Mouse (Mus musculus) forebrain, embryonic 16.5 days (tissue): ENCODE results near the gene Dph5. TPM values are rescaled to one million over a fixed set of nuclear protein-coding genes. Genes with fewer than 3 reads are reported as not detected.
"Not testable (repeated sequence)": the region's sequence is repeated elsewhere in the genome, so short reads cannot be mapped to it uniquely, and the experiment has no call there.

Experiments
- ATAC-seq: fragments of 200-750 bp; cut with Nextera tagmentation; 2 replicates; pipeline ENCODE4 v1.8.0; 2017; ENCODE audit warnings: mild to moderate bottlenecking, moderate library complexity
- H3K27ac ChIP-seq: fragments of 300-500 bp; sonication (generic); 2 replicates; pipeline ENCODE4 v1.5.1; 2014; ENCODE audit warnings: low read length, control low read depth
- H3K27me3 ChIP-seq: fragments of 300-500 bp; sonication (generic); replicated peaks from 2 replicates; pipeline ENCODE4 v1.6.1; 2014; ENCODE audit warnings: low read length; ENCODE audit not compliant: control insufficient read depth, insufficient read depth
- H3K36me3 ChIP-seq: fragments of 300-500 bp; sonication (generic); 2 replicates; pipeline ENCODE4 v1.6.1; 2014; ENCODE audit not compliant: control insufficient read depth, insufficient read depth
- H3K4me1 ChIP-seq: fragments of 300-500 bp; sonication (generic); replicated peaks from 2 replicates; pipeline ENCODE4 v1.6.1; 2014; ENCODE audit warnings: low read length; ENCODE audit not compliant: control insufficient read depth, insufficient read depth
- H3K4me2 ChIP-seq: fragments of 300-500 bp; sonication (generic); 2 replicates; pipeline ENCODE4 v1.6.1; 2014; ENCODE audit warnings: mild to moderate bottlenecking, low read length, control low read depth
- H3K4me3 ChIP-seq: fragments of 300-500 bp; sonication (generic); replicated peaks from 2 replicates; pipeline ENCODE4 v1.5.1; 2014; ENCODE audit warnings: mild to moderate bottlenecking, low read length, control low read depth
- H3K9ac ChIP-seq: fragments of 300-500 bp; sonication (generic); replicated peaks from 2 replicates; pipeline ENCODE4 v1.6.1; 2014; ENCODE audit warnings: low read depth, low read length, control low read depth
- H3K9me3 ChIP-seq: fragments of 300-500 bp; sonication (generic); 2 replicates; pipeline ENCODE4 v1.6.1; 2016; ENCODE audit warnings: low read length; ENCODE audit not compliant: control insufficient read depth
- WGBS: fragments of 180-500 bp; shearing (Covaris S2); extraction: QIAGEN DNeasy Blood & Tissue Kit; methylation state at CpG from one replicate; pipeline ENCODE4 v1.1.7; 2014; 5-methylcytosine and 5-hydroxymethylcytosine counted together
- polyA plus RNA-seq: library from polyadenylated mRNA; unstranded; fragments of >200 nt; fragmentation: Nextera tagmentation; extraction: Ambion mirVana; gene quantifications from 2 replicates; pipeline ENCODE4 v1.2.1, GENCODE M21; 2015

Gene Dph5
- polyA plus RNA-seq, 1 experiment from 2014 or later = 30.2 TPM

DNA sequence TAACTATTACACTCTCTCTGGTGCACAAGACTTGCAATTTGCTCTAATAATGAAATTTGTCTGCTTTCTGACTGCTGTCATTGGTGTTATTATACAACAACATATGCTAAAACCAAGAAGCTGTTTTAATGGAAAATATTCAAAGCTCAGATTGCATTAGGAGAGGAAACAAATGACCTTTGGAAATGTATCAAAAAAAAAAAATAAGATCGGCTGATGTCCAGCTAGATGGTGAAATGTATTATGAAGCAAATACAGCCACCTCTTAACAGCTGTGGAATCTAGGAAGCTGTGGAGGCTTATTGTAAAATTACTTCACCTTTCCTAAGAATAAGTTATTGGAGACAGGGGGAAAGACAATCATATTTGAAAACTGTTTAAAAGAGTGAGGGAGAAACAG lies 3.6 kb upstream of the Dph5 start:
- no peak overlapping the region for H3K4me2 ChIP-seq
- H3K27ac ChIP-seq = no peak overlapping the region
- peaks cover 6% of the 10 kb centered on the region for H3K4me1 ChIP-seq
- H3K36me3 ChIP-seq = no peaks in the 10 kb centered on the region
- H3K9me3 ChIP-seq = no peaks in the 10 kb centered on the region
- H3K4me3 ChIP-seq = no peak overlapping the region
- no peak for ATAC-seq
- WGBS = 93% methylated on average over 1 of the region's 1 CpGs
- no peak overlapping the region for H3K9ac ChIP-seq
- H3K27me3 ChIP-seq = no peaks in the 10 kb centered on the region

- H3K9ac ChIP-seq = peak overlapping the region; percentile 63
- under 1% methylated on average over 21 of the region's 21 CpGs for WGBS
- peak overlapping the region; percentile 76 for H3K4me2 ChIP-seq
- no peaks in the 10 kb centered on the region for H3K9me3 ChIP-seq
- H3K27ac ChIP-seq = peak overlapping the region; percentile 31
- H3K27me3 ChIP-seq = no peaks in the 10 kb centered on the region
- H3K4me1 ChIP-seq = peaks cover 6% of the 10 kb centered on the region
- H3K36me3 ChIP-seq = no peaks in the 10 kb centered on the region; the same call in 1 of the 2 replicates
- peak overlapping the region; percentile 88 for H3K4me3 ChIP-seq
- ATAC-seq = peak; percentile 64
These were observed 871 bp downstream of the Dph5 start for GRCm38 (mm10) chr3:115888310-115889106.

GRCm38 (mm10) chr3:115892341-115892740 lies 4.7 kb downstream of the Dph5 start:
- H3K4me2 ChIP-seq = no peak overlapping the region
- H3K27me3 ChIP-seq = no peaks in the 10 kb centered on the region
- no peak overlapping the region for H3K4me3 ChIP-seq
- peaks cover 4% of the 10 kb centered on the region for H3K4me1 ChIP-seq
- WGBS = 78% methylated on average over 4 of the region's 4 CpGs
- H3K36me3 ChIP-seq = no peaks in the 10 kb centered on the region; the same call in 1 of the 2 replicates
- ATAC-seq = no peak
- no peak overlapping the region for H3K9ac ChIP-seq
- H3K27ac ChIP-seq = no peak overlapping the region
- no peaks in the 10 kb centered on the region for H3K9me3 ChIP-seq

- Histone ChIP-seq H3K4me1 (peaks cover 4% of the 10 kb centered on the region), H3K27me3 (no peaks in the 10 kb centered on the region), H3K4me3 (no peak overlapping the region), H3K36me3 (no peaks in the 10 kb centered on the region; the same call in 1 of the 2 replicates), H3K27ac (no peak overlapping the region), H3K4me2 (no peak overlapping the region), H3K9ac (no peak overlapping the region), H3K9me3 (no peaks in the 10 kb centered on the region)
- no peak for ATAC-seq
- WGBS = 82% methylated on average over 2 of the region's 2 CpGs
These were observed 5.5 kb downstream of the Dph5 start for GRCm38 (mm10) chr3:115893166-115893565.

DNA sequence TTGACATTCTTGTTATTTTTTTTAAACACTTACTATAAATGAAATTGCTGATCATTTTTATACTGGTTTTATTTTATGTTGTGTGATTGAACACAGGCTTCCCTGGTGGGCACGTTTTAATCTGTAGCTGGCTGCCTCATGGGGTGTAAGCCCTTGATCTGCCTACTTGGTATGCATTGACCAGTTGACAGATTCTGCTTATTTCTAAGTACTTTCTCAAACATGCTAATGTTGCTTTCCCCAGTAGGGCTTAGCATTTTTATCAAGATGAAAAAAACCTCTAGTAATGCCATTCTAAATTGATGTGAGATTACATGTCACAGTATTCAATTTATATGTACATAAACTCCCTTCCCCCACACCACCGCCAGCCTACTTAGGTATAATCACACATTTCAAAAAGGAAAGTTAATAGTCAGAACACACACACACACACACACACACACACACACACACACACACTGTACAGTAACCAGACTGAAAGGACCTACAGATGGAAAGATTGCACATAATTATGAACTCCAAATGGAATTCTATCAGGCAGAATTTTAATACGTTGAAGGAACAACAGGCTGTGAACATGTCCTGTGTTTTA lies 10.8 kb downstream of the Dph5 start:
- H3K9ac ChIP-seq = no peak overlapping the region
- H3K4me2 ChIP-seq = no peak overlapping the region
- no peak overlapping the region for H3K27ac ChIP-seq
- no peaks in the 10 kb centered on the region for H3K27me3 ChIP-seq
- H3K36me3 ChIP-seq = peaks cover 2% of the 10 kb centered on the region; the same call in 1 of the 2 replicates
- WGBS = 58% methylated on average over 3 of the region's 3 CpGs
- H3K4me3 ChIP-seq = no peak overlapping the region
- H3K4me1 ChIP-seq = no peaks in the 10 kb centered on the region
- H3K9me3 ChIP-seq = no peaks in the 10 kb centered on the region
- ATAC-seq = no peak

DNA sequence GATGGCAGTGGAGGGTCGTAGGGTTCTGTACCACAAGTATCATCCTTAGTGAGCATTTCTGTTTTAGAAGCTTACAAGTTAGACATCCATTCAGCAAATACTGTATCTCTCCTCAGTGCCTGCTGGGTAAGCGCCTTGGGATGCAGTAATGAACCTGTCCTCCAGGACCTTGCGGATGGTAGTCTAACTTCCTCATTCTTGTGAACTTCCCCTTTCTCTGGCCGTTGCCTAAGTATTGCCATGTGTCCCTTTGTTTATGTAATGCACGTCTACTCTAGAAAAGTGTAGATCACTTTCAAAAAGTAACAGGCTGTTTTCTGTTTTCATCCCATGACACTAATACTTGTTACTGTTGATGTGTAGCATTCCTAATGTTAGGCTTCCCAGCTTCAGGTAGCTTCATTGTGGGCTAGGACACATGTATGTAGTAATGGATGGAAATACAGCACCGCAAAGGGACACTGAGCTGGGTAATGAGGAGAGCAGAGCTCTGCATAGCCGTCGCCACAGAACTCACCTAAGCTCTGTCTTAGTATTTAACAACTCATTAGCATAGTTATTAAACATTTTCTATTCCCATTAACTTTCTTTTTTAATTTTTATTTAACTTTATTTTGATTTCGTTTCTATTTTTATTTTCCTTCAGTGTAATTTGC lies 14.8 kb downstream of the Dph5 start:
- H3K27ac ChIP-seq = no peak overlapping the region
- no peaks in the 10 kb centered on the region for H3K27me3 ChIP-seq
- ATAC-seq = no peak
- WGBS = 92% methylated on average over 9 of the region's 9 CpGs
- peaks cover 2% of the 10 kb centered on the region; the same call in 1 of the 2 replicates for H3K36me3 ChIP-seq
- no peaks in the 10 kb centered on the region for H3K4me1 ChIP-seq
- no peak overlapping the region for H3K4me2 ChIP-seq
- H3K4me3 ChIP-seq = no peak overlapping the region
- no peak overlapping the region for H3K9ac ChIP-seq
- H3K9me3 ChIP-seq = no peaks in the 10 kb centered on the region

GRCm38 (mm10) chr3:115905067-115905466 lies 17.4 kb downstream of the Dph5 start:
- Histone ChIP-seq H3K27ac (no peak overlapping the region), H3K4me1 (no peaks in the 10 kb centered on the region), H3K4me2 (no peak overlapping the region), H3K4me3 (no peak overlapping the region), H3K27me3 (no peaks in the 10 kb centered on the region), H3K9me3 (no peaks in the 10 kb centered on the region), H3K9ac (no peak overlapping the region), H3K36me3 (peaks cover 2% of the 10 kb centered on the region; the same call in 1 of the 2 replicates)
- 76% methylated on average over 3 of the region's 3 CpGs for WGBS
- no peak for ATAC-seq

DNA sequence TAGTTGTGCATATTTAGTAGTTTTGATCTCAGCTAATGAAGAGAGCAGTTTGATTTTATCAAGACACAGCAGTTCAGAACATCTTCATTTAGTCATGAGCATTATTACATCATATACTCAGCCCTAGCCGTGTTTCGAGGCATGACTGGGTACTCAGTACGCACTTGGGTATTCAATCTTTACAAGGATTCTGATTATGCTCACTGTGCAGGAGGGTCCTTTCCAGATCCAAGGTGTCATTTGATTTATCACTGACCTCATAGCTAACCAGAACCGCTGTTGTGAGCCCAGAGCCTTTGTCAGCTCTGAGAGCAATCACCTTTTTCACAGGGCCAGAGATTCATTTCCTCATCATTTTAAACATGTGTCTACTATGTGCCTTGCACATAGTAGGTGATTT lies 17.9 kb downstream of the Dph5 start:
- 92% methylated on average over 4 of the region's 4 CpGs for WGBS
- Histone ChIP-seq H3K36me3 (peaks cover 2% of the 10 kb centered on the region; the same call in 1 of the 2 replicates), H3K4me3 (no peak overlapping the region), H3K9me3 (no peaks in the 10 kb centered on the region), H3K4me2 (no peak overlapping the region), H3K27me3 (no peaks in the 10 kb centered on the region), H3K9ac (no peak overlapping the region), H3K27ac (no peak overlapping the region), H3K4me1 (no peaks in the 10 kb centered on the region)
- ATAC-seq = no peak

GRCm38 (mm10) chr3:115907406-115907805 lies 19.8 kb downstream of the Dph5 start:
- ATAC-seq, H3K4me2 ChIP-seq, H3K9me3 ChIP-seq, H3K4me3 ChIP-seq, H3K4me1 ChIP-seq, H3K27ac ChIP-seq, H3K36me3 ChIP-seq, H3K27me3 ChIP-seq, H3K9ac ChIP-seq: not testable (repeated sequence)
- WGBS = 97% methylated on average over 10 of the region's 11 CpGs
